Mouse (Mus musculus) layer of hippocampus, postnatal 10 days (tissue): ENCODE measurements at regions not wholly inside any gene's neighbourhood (a gene's known extent, or its start where the extent isn't known, plus 50 kb on each side); places are given as distances from the start of the nearest gene placed in this dataset.
A peak's percentile ranks its signal among the peaks of the same experiment; 100 is the strongest.

Experiments
- DNase-seq, 2 experiments: peaks; one replicate each; pipeline ENCODE4 v3.0.0; 2021; ENCODE audit warnings: low spot score in 2 of 2

- DNase-seq = no peak
Observed at GRCm38 (mm10) chr10:39316533-39316932, 52.1 kb upstream of the Fyn start.

GRCm38 (mm10) chr10:39315434-39316174 is 53.1 kb upstream of the Fyn start:
- DNase-seq = no peak

- no peak for DNase-seq
Observed at GRCm38 (mm10) chr10:39311501-39311900, 57.2 kb upstream of the Fyn start.

GRCm38 (mm10) chr10:39308535-39308934 is 60.1 kb upstream of the Fyn start:
- no peak for DNase-seq

GRCm38 (mm10) chr10:39292703-39293496 is 75.8 kb upstream of the Fyn start:
- no peak for DNase-seq

- DNase-seq = peak; percentile 38 to 57
Observed at GRCm38 (mm10) chr10:39291747-39292198, 76.9 kb upstream of the Fyn start.

GRCm38 (mm10) chr10:39291134-39291746 is 77.4 kb upstream of the Fyn start:
- peak; percentile 66 to 75 for DNase-seq

- DNase-seq = no peak
Observed at GRCm38 (mm10) chr10:39290245-39290644, 78.4 kb upstream of the Fyn start.

GRCm38 (mm10) chr10:39280366-39281000 is 88.2 kb upstream of the Fyn start:
- DNase-seq = no peak

GRCm38 (mm10) chr10:39274202-39274601 is 94.5 kb upstream of the Fyn start:
- DNase-seq = no peak

- no peak for DNase-seq
Observed at GRCm38 (mm10) chr10:39273426-39273825, 95.2 kb upstream of the Fyn start.

GRCm38 (mm10) chr10:39272387-39272949 is 96.2 kb upstream of the Fyn start:
- no peak for DNase-seq

GRCm38 (mm10) chr10:39270406-39270805 is 98.2 kb upstream of the Fyn start:
- no peak for DNase-seq

GRCm38 (mm10) chr10:39267236-39267635 is 101.4 kb upstream of the Fyn start:
- no peak for DNase-seq

- DNase-seq = peak; percentile 65 to 79
Observed at GRCm38 (mm10) chr10:39266482-39266881, 102.2 kb upstream of the Fyn start.

GRCm38 (mm10) chr10:39262466-39262865 is 98.9 kb upstream of the Ccn6 start:
- DNase-seq = no peak

GRCm38 (mm10) chr10:39261174-39262145 is 97.9 kb upstream of the Ccn6 start:
- DNase-seq = no peak

- no peak for DNase-seq
Observed at GRCm38 (mm10) chr10:39260061-39260460, 96.5 kb upstream of the Ccn6 start.

GRCm38 (mm10) chr10:39257371-39258154 is 94.0 kb upstream of the Ccn6 start:
- DNase-seq = no peak
